Mouse (Mus musculus) ES-E14 (cell line): ENCODE measurements around the gene Gm13271. TPM values are rescaled to one million over a fixed set of nuclear protein-coding genes. Genes with fewer than 3 reads are reported as not detected.
"Not testable (repeated sequence)": the region's sequence is repeated elsewhere in the genome, so short reads cannot be mapped to it uniquely, and the experiment has no call there.

Experiments used
- DNase-seq: peaks from one replicate; pipeline ENCODE4 v3.0.0-alpha.2; 2013; ENCODE audit warnings: low read depth, low spot score
- H3K27ac ChIP-seq: 2 replicates; pipeline ENCODE4 v1.5.1; 2012; ENCODE audit warnings: low read depth, mild to moderate bottlenecking, low read length, moderate library complexity, mixed read lengths; ENCODE audit not compliant: poor library complexity, insufficient read depth, severe bottlenecking
- H3K36me3 ChIP-seq: 2 replicates; pipeline ENCODE4 v1.6.1; 2012; ENCODE audit warnings: mild to moderate bottlenecking, low read length, moderate library complexity, mixed read lengths; ENCODE audit not compliant: control insufficient read depth, poor library complexity, insufficient read depth, severe bottlenecking
- H3K4me1 ChIP-seq, 2 experiments: fragments of 150-350 bp in 1 of 2; sonication (generic) in 1 of 2; 2 replicates each; pipeline ENCODE4 v1.6.1; 2012; ENCODE audit warnings: low read length in 2 of 2, mild to moderate bottlenecking in 1 of 2, mixed read lengths in 1 of 2; ENCODE audit not compliant: control insufficient read depth in 2 of 2, insufficient read depth in 2 of 2, poor library complexity in 1 of 2
- H3K4me3 ChIP-seq, 2 experiments: fragments of 150-350 bp in 1 of 2; sonication (generic) in 1 of 2; 2 replicates each; pipeline ENCODE4 v1.5.1; 2012; ENCODE audit warnings: low read length in 2 of 2, low read depth in 1 of 2, mild to moderate bottlenecking in 1 of 2, mixed read lengths in 1 of 2; ENCODE audit not compliant: insufficient read depth in 1 of 2, poor library complexity in 1 of 2, severe bottlenecking in 1 of 2
- H3K9ac ChIP-seq: 2 replicates; pipeline ENCODE4 v1.6.1; 2012; ENCODE audit warnings: low read depth, mild to moderate bottlenecking, low read length, mixed read lengths; ENCODE audit not compliant: poor library complexity, insufficient read depth, severe bottlenecking
- H3K9me3 ChIP-seq: fragments of 150-350 bp; sonication (generic); 2 replicates; pipeline ENCODE4 v1.6.1; 2012; ENCODE audit warnings: low read depth, mild to moderate bottlenecking, low read length; ENCODE audit not compliant: control insufficient read depth, insufficient read depth
- in situ Hi-C, 2 experiments: fragments of 600-800 bp; cut with MboI; formaldehyde crosslinking; loops; one replicate each; pipeline ENCODE4 v1.15.1; 2025; ENCODE audit warnings: low sequenced_read_pairs in 2 of 2, inconsistent platforms in 1 of 2; ENCODE audit not compliant: unreplicated experiment in 2 of 2
- total RNA-seq: library from RNA; depleted of rRNA; stranded (reverse); fragments of 300-350 nt; gene quantifications from 2 replicates; pipeline ENCODE4 v1.2.3, GENCODE M21; 2012

Gm13271 gene
- total RNA-seq, 1 experiment, result not detected

GRCm38 (mm10) chr4:88785409-88785808 lies 30.7 kb downstream of the Gm13271 start, which contains the start of gene Gm13276:
TSS of gene Gm13276 (plus strand) at chr4:88785709.
- H3K4me1 ChIP-seq, in situ Hi-C loops, H3K4me3 ChIP-seq, H3K9ac ChIP-seq, H3K36me3 ChIP-seq, DNase-seq, H3K9me3 ChIP-seq, H3K27ac ChIP-seq: not testable (repeated sequence)

GRCm38 (mm10) chr4:88788402-88788801 lies 33.7 kb downstream of the Gm13271 start, which contains the start of gene Gm13277:
TSS of gene Gm13277 (plus strand) at chr4:88788632.
- H3K27ac ChIP-seq, H3K36me3 ChIP-seq, H3K9me3 ChIP-seq, DNase-seq, in situ Hi-C loops, H3K4me3 ChIP-seq, H3K4me1 ChIP-seq, H3K9ac ChIP-seq: not testable (repeated sequence)

GRCm38 (mm10) chr4:88791250-88791649 lies 36.6 kb downstream of the Gm13271 start, which contains the start of gene Gm13278:
TSS of gene Gm13278 (plus strand) at chr4:88791550.
- DNase-seq, H3K9ac ChIP-seq, H3K4me1 ChIP-seq, H3K27ac ChIP-seq, H3K36me3 ChIP-seq, H3K4me3 ChIP-seq, H3K9me3 ChIP-seq, in situ Hi-C loops: not testable (repeated sequence)

- in situ Hi-C loops, H3K36me3 ChIP-seq, H3K27ac ChIP-seq, DNase-seq, H3K9ac ChIP-seq, H3K4me1 ChIP-seq, H3K9me3 ChIP-seq, H3K4me3 ChIP-seq: not testable (repeated sequence)
Observed at GRCm38 (mm10) chr4:88793936-88794675, 39.4 kb downstream of the Gm13271 start, which contains the start of gene Gm13275. TSS of gene Gm13275 (plus strand) at chr4:88794487.

- H3K9me3 ChIP-seq, H3K4me3 ChIP-seq, in situ Hi-C loops, H3K36me3 ChIP-seq, H3K9ac ChIP-seq, H3K27ac ChIP-seq, H3K4me1 ChIP-seq, DNase-seq: not testable (repeated sequence)
Observed at GRCm38 (mm10) chr4:88797097-88797496, 42.4 kb downstream of the Gm13271 start, which contains the start of gene Gm13279. TSS of gene Gm13279 (plus strand) at chr4:88797397.

- H3K27ac ChIP-seq, in situ Hi-C loops, H3K9me3 ChIP-seq, H3K4me1 ChIP-seq, H3K9ac ChIP-seq, H3K36me3 ChIP-seq, DNase-seq, H3K4me3 ChIP-seq: not testable (repeated sequence)
Observed at GRCm38 (mm10) chr4:88799365-88799764, 44.7 kb downstream of the Gm13271 start, which contains the start of gene Gm13285. TSS of gene Gm13285 (plus strand) at chr4:88799665.

- H3K9me3 ChIP-seq, in situ Hi-C loops, H3K4me1 ChIP-seq, DNase-seq, H3K36me3 ChIP-seq, H3K27ac ChIP-seq, H3K9ac ChIP-seq, H3K4me3 ChIP-seq: not testable (repeated sequence)
Observed at GRCm38 (mm10) chr4:88802954-88803353, 48.3 kb downstream of the Gm13271 start, which contains the start of gene Gm13287. TSS of gene Gm13287 (plus strand) at chr4:88803254.
